Comparison of ENCODE assay signal across 9 mouse cellular contexts in genomic region chr19:58113092-58113731, GRCm38 (mm10).
DNase-seq lines count a peak whose midpoint lies in the region; ATAC-seq and TF ChIP-seq lines count a peak whose summit lies in the region.
"Had no signal": no experiment of that assay in that cellular context is flagged by ENCODE, and none has a peak within 500 bp of the region (broad histone marks: within the 10 kb centered on the region; RNA-seq: fewer than 3 reads in every experiment).

No protein-coding gene starts in this region.

- H3K27ac ChIP-seq in heart, embryonic 15.5 days: no peak overlapping the region
- no peak overlapping the region for H3K27ac ChIP-seq in embryonic facial prominence, embryonic 14.5 days (replicated peaks; ENCODE audit: low read depth, low read length)
- no peak overlapping the region for H3K27ac ChIP-seq in hindbrain, postnatal 0 days
- no peak overlapping the region for H3K27ac ChIP-seq in midbrain, embryonic 13.5 days

- intact Hi-C loops in heart, postnatal 36 days (cut with DNase I): no loop called here

- WGBS in heart, embryonic 15.5 days: 87% methylated on average over 5 of the region's 5 CpGs
- WGBS in embryonic facial prominence, embryonic 14.5 days: 73% methylated on average over 5 of the region's 5 CpGs
- WGBS in hindbrain, postnatal 0 days: 75% methylated on average over 5 of the region's 5 CpGs
- 78% methylated on average over 5 of the region's 5 CpGs for WGBS in midbrain, embryonic 13.5 days

- no peak for DNase-seq in heart, postnatal 36 days
- no peak for DNase-seq in embryonic facial prominence, embryonic 14.5 days (ENCODE audit: low spot score)
- DNase-seq in hindbrain, postnatal 0 days (ENCODE audit: low spot score): no peak
- DNase-seq in T-cell, adult 2 months (ENCODE audit: low spot score): no peak
- no peak for DNase-seq in right cerebral cortex, postnatal 25 days
- DNase-seq in spleen, adult 18-20 months: no peak

- no peaks in the 10 kb centered on the region for H3K9me3 ChIP-seq in heart, embryonic 15.5 days (replicated peaks)
- H3K9me3 ChIP-seq in embryonic facial prominence, embryonic 14.5 days (ENCODE audit: control insufficient read depth, low read length): no peaks in the 10 kb centered on the region
- no peaks in the 10 kb centered on the region for H3K9me3 ChIP-seq in hindbrain, postnatal 0 days (ENCODE audit: low read length)
- no peaks in the 10 kb centered on the region for H3K9me3 ChIP-seq in midbrain, embryonic 13.5 days

- ATAC-seq in heart, embryonic 15.5 days (replicated peaks; ENCODE audit: insufficient number of reproducible peaks, insufficient read depth, low FRiP score, low read depth): peak; percentile 87
- peak; percentile 85 for ATAC-seq in embryonic facial prominence, embryonic 14.5 days (ENCODE audit: low read depth)
- ATAC-seq in hindbrain, postnatal 0 days: peak; percentile 88
- peak; percentile 97 for ATAC-seq in midbrain, embryonic 13.5 days

- TF ChIP-seq CTCF in hindbrain, postnatal 0 days (IDR thresholded peaks at IDR 0.05; ENCODE audit: low read depth): no peak

- H3K9ac ChIP-seq in heart, embryonic 15.5 days: no peak overlapping the region
- no peak overlapping the region for H3K9ac ChIP-seq in embryonic facial prominence, embryonic 14.5 days (ENCODE audit: low read depth, low read length)
- H3K9ac ChIP-seq in hindbrain, postnatal 0 days (replicated peaks; ENCODE audit: low read length): no peak overlapping the region
- H3K9ac ChIP-seq in midbrain, embryonic 13.5 days (replicated peaks): no peak overlapping the region

- H3K27me3 ChIP-seq in heart, embryonic 15.5 days: no peaks in the 10 kb centered on the region
- no peaks in the 10 kb centered on the region for H3K27me3 ChIP-seq in embryonic facial prominence, embryonic 14.5 days (replicated peaks; ENCODE audit: control insufficient read depth, insufficient read depth, low read length)
- no peaks in the 10 kb centered on the region for H3K27me3 ChIP-seq in hindbrain, postnatal 0 days (ENCODE audit: insufficient read depth, low read length)
- no peaks in the 10 kb centered on the region for H3K27me3 ChIP-seq in midbrain, embryonic 13.5 days
- H3K27me3 ChIP-seq: CH12.LX had no signal

- H3K36me3 ChIP-seq in heart, embryonic 15.5 days: no peaks in the 10 kb centered on the region
- H3K36me3 ChIP-seq in embryonic facial prominence, embryonic 14.5 days (ENCODE audit: control insufficient read depth, insufficient read depth, low read length): no peaks in the 10 kb centered on the region
- H3K36me3 ChIP-seq in hindbrain, postnatal 0 days (ENCODE audit: insufficient read depth, low read length): no peaks in the 10 kb centered on the region
- H3K36me3 ChIP-seq in midbrain, embryonic 13.5 days: no peaks in the 10 kb centered on the region

- no peak overlapping the region for H3K4me3 ChIP-seq in heart, embryonic 15.5 days
- H3K4me3 ChIP-seq in embryonic facial prominence, embryonic 14.5 days (ENCODE audit: low read depth, low read length): no peak overlapping the region
- no peak overlapping the region for H3K4me3 ChIP-seq in hindbrain, postnatal 0 days (ENCODE audit: low read length)
- H3K4me3 ChIP-seq in midbrain, embryonic 13.5 days (replicated peaks): no peak overlapping the region

- peaks cover under 1% of the 10 kb centered on the region for H3K4me1 ChIP-seq in heart, embryonic 15.5 days (replicated peaks)
- H3K4me1 ChIP-seq in embryonic facial prominence, embryonic 14.5 days (ENCODE audit: control insufficient read depth, insufficient read depth, low read length): no peaks in the 10 kb centered on the region
- no peaks in the 10 kb centered on the region for H3K4me1 ChIP-seq in hindbrain, postnatal 0 days (ENCODE audit: insufficient read depth, low read length)
- peaks cover 9% of the 10 kb centered on the region for H3K4me1 ChIP-seq in midbrain, embryonic 13.5 days (replicated peaks)

- no peak overlapping the region for H3K4me2 ChIP-seq in heart, embryonic 15.5 days
- no peak overlapping the region for H3K4me2 ChIP-seq in embryonic facial prominence, embryonic 14.5 days (ENCODE audit: low read depth, low read length)
- H3K4me2 ChIP-seq in hindbrain, postnatal 0 days (ENCODE audit: low read depth, low read length): no peak overlapping the region
- no peak overlapping the region for H3K4me2 ChIP-seq in midbrain, embryonic 13.5 days (replicated peaks)
